Mouse (Mus musculus) adrenal gland (tissue): ENCODE measurements around the gene Arl8a.

Experiments
- intact Hi-C: fragments of 180-260 bp; cut with DNase I; formaldehyde crosslinking; loops from one replicate; pipeline ENCODE4 v1.15.1; 2025

Gene Arl8a

DNA sequence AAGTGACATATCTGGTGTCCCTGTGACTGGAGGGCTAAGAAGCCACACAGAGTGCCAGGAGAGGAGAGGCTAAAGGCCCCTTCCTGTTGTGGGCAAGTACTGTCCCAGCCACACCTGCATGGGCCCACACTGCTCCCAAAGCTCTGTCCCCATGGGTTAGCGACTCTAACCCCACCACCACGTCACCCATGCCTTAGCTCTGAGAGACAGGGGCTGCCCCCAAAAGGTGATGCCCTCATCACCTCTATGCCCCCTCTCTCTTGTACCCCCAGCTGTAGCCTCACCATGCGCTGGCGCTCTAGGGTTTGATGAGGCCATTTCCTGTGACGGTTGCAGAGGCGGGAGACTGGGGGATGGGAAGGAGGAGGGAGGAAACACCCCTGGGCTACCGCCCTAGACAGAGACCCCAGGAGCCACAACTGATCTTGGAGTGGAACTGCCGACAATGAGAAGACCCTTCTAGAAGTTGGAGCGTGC is 13.7 kb upstream of the Arl8a start:
- intact Hi-C loops: no loop called here

DNA sequence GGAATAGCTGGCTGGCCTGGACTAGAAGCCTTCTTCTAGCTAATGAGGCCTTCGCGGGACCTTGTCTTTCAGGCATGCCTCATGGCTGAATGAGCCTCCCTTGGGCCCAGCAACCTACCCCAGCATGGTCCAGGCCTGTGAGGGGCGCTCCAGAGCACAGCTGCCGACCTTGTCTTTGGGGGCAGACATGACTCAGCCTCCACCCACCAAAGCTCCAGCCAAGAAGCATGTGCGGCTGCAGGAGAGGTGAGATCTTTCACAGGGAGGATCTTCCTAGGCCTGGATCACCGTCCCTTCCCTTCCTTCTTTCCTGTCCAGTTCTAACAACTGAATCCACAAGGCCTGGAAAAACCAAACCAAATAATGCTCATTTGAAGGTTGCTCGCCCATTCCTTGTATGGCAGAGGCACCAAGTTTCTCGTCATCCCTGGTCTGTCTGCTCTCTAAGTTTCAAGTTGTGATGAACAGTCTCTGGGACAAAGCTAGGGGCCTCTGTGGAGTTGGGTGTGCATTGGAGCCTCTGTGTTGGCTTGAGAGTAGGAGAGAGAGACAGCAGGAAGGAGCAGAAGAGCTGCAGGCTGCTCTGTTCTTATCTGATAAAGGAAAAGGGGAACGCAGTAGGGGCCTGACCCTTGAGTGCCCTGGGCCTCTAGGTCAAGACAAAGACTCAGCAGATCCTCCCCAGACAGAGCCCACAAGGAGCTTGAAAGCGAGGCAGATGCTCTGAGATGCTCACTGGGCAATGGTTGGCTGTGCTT is 12.8 kb upstream of the Arl8a start:
- intact Hi-C loops: no loop called here

- intact Hi-C loops: no loop called here
Measured at GRCm38 (mm10) chr1:135135111-135135787, 11.4 kb upstream of the Arl8a start.

GRCm38 (mm10) chr1:135136500-135136899 is 10.1 kb upstream of the Arl8a start:
- intact Hi-C loops: loop anchor here (1.0 kb wide), 1 partner anchor 26 kb away; no protein-coding TSS in a partner anchor

GRCm38 (mm10) chr1:135139906-135140305 is 6.7 kb upstream of the Arl8a start:
- intact Hi-C loops: no loop called here

DNA sequence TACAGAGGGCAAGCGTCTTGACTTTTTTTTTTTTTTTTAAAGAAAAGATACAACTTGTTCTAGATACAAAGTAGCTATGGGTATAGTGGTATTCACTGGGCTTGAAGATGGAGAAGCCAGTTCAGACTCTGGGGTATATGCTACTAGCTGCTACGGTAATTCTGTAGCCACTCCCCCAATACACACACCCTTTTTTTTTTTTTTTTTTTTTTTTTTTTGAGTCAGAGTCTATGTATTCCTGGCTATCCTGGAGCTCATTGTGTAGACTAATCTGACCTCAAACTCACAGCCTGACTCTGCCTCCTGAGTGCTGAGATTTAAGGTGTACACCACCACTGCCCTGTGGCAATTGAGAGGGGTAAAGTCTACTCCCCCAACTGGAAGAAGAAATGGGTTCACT is 4.2 kb upstream of the Arl8a start:
- intact Hi-C loops: no loop called here

DNA sequence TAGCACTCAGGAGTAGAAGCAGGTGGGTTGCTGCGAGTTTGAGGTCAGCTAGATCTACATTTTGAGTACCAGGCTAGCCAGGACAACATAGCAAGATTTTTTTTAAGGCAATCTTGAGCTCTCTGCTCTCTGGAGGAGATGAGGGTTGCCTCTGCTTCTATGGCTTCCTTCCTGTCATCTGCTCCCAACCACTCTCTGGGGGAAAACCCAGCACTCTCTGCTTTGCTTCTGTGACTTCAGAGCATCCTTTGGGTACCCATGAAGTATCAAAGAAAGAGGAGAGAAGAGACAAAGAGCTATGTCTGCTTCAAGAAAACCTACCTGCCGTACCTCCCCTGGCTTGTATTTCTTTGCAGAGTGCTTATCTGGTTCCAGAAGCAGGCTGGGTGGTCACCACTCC is 2.7 kb upstream of the Arl8a start:
- intact Hi-C loops: no loop called here

DNA sequence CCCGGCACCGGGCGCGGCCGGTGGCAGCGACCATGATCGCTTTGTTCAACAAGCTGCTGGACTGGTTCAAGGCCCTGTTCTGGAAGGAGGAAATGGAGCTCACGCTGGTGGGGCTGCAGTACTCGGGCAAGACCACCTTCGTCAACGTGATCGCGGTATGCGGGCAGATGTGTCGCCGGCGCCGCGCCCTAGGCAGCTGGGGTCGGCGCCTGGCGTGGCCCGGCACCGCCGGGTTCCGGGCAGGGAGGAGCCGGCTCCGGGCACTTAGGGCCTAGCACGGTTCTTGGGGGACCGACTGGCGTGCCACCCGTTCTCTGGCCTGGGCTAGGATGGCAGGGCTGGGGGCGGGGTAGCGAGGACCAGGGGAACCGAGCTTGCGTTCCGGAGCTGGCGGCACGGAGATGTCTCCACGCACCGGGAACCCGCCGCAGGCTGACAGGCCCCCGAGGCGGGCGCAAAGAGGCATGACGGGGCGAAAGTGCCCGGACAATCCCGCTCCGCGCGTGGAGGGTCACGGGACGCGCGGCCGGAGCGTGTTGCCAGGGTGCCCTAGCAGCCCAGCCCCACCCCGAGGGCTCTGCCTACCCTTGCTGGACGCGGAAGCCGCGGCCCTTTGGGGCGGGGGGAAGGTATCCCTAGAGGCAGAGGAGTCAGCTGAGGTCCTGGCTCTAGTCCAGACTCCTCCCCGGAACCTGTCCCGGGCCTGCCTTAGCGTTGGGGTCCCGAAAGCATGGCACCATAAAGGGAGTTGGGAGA is 500 bp downstream of the Arl8a start:
- intact Hi-C loops: no loop called here

- intact Hi-C loops: no loop called here
Measured at GRCm38 (mm10) chr1:135147702-135148058, 1.1 kb downstream of the Arl8a start.

DNA sequence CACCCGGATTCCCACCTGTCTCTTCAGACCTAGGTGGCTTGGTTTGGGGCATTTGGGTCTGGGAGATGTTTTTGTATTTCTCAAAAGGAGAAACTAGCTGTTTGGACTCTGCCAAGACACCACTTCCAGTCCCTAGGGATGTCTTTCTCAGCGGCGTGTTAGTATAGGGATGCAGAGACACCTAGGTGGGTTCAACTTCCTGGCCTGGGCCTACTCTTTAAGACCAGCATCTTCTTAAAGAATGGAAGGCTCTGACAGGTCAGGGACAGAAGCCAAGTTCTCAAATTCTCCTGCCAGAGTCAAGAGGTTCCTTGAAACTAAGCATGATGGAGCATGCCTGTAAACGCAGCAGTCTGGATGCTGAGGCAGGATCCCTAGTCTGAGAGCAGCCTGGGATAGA is 1.9 kb downstream of the Arl8a start:
- intact Hi-C loops: no loop called here

- intact Hi-C loops: no loop called here
Measured at GRCm38 (mm10) chr1:135148996-135149395, 2.4 kb downstream of the Arl8a start.

- intact Hi-C loops: no loop called here
Measured at GRCm38 (mm10) chr1:135154011-135154410, 7.4 kb downstream of the Arl8a start.

- intact Hi-C loops: no loop called here
Measured at GRCm38 (mm10) chr1:135154411-135154959, 7.9 kb downstream of the Arl8a start.

GRCm38 (mm10) chr1:135156300-135156699 is 9.7 kb downstream of the Arl8a start:
- intact Hi-C loops: no loop called here

GRCm38 (mm10) chr1:135158633-135159032 is 12.0 kb downstream of the Arl8a start:
- intact Hi-C loops: no loop called here

DNA sequence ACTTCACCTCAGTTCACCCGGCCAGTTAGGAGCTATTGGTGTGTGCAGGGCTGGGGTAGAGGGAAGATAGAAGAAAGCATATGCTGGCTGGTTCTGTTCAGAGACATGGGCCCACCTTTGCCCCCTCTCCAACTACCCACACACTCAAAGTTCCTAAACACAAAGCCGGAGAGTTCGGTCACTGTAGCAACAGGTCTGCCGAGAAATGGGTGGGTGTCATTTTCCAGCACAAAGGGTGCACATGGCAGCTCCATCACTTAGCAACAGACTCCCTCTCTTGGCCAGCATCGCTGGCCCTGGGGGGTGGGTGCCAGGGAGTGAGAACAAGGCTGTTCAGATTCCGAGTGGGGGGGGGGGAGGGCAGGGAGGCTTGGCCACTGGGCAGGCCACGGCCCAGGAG is 12.4 kb downstream of the Arl8a start:
- intact Hi-C loops: no loop called here

DNA sequence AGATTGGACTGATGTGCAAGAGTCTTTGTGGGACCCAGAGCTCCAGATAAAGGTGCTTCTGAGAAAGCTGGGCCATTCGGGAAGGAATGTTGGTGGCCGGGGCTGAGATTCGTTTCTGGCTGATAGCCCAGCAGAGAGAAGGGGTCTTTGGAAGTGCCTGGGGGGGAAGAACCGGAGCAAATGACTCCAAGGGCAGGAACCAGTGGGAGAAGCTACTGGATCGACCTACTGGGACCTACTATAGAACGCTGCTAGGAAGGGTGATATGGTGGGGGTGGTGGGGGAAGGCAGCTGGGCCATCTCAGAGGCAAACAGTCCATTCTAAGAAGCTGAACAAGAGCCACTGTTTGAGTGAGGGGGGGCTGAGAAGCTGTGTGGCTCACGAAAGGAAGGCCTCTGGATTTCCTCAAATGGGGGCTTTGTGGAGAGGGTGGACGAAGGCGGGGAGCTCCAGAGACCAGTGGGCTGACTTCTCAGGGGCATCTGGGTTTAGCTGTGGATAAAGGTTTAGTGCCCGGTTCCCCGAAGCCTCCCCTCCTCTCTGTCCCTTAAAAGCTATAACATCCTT is 13.0 kb downstream of the Arl8a start:
- intact Hi-C loops: no loop called here

DNA sequence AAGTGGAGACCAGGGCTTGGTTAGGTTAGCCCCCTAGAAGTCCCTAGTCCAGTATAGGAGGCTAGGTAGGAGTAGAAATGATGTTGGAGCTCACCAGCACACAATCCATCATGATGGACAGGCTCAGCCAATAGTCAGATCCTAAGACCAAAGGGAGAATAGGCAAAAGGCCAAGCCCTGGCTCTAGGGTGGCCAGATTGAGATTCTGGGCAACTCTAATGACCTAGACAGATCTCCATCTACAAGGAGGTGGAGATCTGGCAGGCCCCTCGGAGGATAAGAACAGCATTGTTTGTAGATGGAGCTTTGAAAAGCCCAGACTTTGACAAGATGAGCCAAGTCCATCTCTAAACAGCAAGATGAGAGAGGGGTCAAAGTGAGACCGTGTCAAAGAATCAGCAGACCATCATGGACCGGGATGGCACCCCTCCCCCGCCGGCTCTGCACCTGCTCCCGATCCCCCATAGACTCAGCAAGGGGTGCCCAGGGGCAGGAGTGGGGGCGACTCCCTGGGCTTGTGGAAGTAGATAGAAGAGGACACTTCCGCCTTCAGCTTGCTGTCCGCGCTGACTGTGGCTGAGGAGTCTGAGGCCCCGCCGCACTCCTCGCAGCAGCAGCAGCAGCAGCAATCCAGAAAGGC is 13.9 kb downstream of the Arl8a start:
- intact Hi-C loops: no loop called here

- intact Hi-C loops: no loop called here
Measured at GRCm38 (mm10) chr1:135162720-135163119, 16.1 kb downstream of the Arl8a start.

DNA sequence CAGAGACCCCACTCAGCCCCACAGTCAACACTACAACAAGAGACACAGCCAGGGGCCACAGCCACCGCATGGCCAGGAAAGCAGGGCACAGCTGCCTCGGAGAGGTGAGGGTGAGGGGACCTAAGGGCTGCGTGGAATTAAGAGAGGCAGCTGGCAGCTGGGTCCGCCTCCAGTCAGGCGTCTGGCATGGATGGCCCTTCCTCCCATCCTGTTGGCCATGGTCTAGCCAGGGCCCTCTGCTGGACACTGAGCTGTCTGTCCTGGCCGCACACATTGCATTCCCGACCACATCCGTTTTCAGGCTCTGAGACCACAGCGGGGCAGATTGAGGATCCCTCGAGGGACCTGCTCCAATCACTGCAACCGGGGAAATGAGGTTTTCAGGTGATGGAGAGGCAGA is 20.8 kb downstream of the Arl8a start, which contains the start of gene Gpr37l1:
TSS of gene Gpr37l1 (minus strand) at position 247 of the 400 bp plus-strand sequence.
- intact Hi-C loops: no loop called here
